Mouse (Mus musculus) ES-E14 (cell line): Measurements from ENCODE around the gene Hoxa5. TPM values are rescaled to one million over a fixed set of nuclear protein-coding genes. Genes with fewer than 3 reads are reported as not detected.
A peak's percentile ranks its signal among the peaks of the same experiment; 100 is the strongest.

Source experiments
- DNase-seq: peaks from one replicate; pipeline ENCODE4 v3.0.0-alpha.2; 2013; ENCODE audit warnings: low read depth, low spot score
- H3K27ac ChIP-seq: 2 replicates; pipeline ENCODE4 v1.5.1; 2012; ENCODE audit warnings: low read depth, mild to moderate bottlenecking, low read length, moderate library complexity, mixed read lengths; ENCODE audit not compliant: poor library complexity, insufficient read depth, severe bottlenecking
- H3K36me3 ChIP-seq: 2 replicates; pipeline ENCODE4 v1.6.1; 2012; ENCODE audit warnings: mild to moderate bottlenecking, low read length, moderate library complexity, mixed read lengths; ENCODE audit not compliant: control insufficient read depth, poor library complexity, insufficient read depth, severe bottlenecking
- H3K4me1 ChIP-seq, 2 experiments: fragments of 150-350 bp in 1 of 2; sonication (generic) in 1 of 2; 2 replicates each; pipeline ENCODE4 v1.6.1; 2012; ENCODE audit warnings: low read length in 2 of 2, mild to moderate bottlenecking in 1 of 2, mixed read lengths in 1 of 2; ENCODE audit not compliant: control insufficient read depth in 2 of 2, insufficient read depth in 2 of 2, poor library complexity in 1 of 2
- H3K4me3 ChIP-seq, 2 experiments: fragments of 150-350 bp in 1 of 2; sonication (generic) in 1 of 2; 2 replicates each; pipeline ENCODE4 v1.5.1; 2012; ENCODE audit warnings: low read length in 2 of 2, low read depth in 1 of 2, mild to moderate bottlenecking in 1 of 2, mixed read lengths in 1 of 2; ENCODE audit not compliant: insufficient read depth in 1 of 2, poor library complexity in 1 of 2, severe bottlenecking in 1 of 2
- H3K9ac ChIP-seq: 2 replicates; pipeline ENCODE4 v1.6.1; 2012; ENCODE audit warnings: low read depth, mild to moderate bottlenecking, low read length, mixed read lengths; ENCODE audit not compliant: poor library complexity, insufficient read depth, severe bottlenecking
- H3K9me3 ChIP-seq: fragments of 150-350 bp; sonication (generic); 2 replicates; pipeline ENCODE4 v1.6.1; 2012; ENCODE audit warnings: low read depth, mild to moderate bottlenecking, low read length; ENCODE audit not compliant: control insufficient read depth, insufficient read depth
- CHD2 ChIP-seq: IDR thresholded peaks from 2 replicates; pipeline ENCODE4 v1.6.1; 2014; ENCODE audit warnings: mild to moderate bottlenecking, low read depth, low read length, inconsistent platforms
- HCFC1 ChIP-seq: IDR thresholded peaks from 2 replicates; pipeline ENCODE4 v1.6.1; 2012; ENCODE audit warnings: low read length, inconsistent platforms, borderline replicate concordance; ENCODE audit not compliant: insufficient read depth
- MAFK ChIP-seq: IDR thresholded peaks from 2 replicates; pipeline ENCODE4 v1.6.1; 2014; ENCODE audit warnings: mild to moderate bottlenecking, low read depth, low read length, inconsistent platforms; ENCODE audit not compliant: insufficient read depth
- ZC3H11A ChIP-seq: IDR thresholded peaks from 2 replicates; pipeline ENCODE4 v1.6.1; 2012; ENCODE audit warnings: low read depth, mild to moderate bottlenecking, inconsistent platforms, low read length, borderline replicate concordance
- ZNF384 ChIP-seq: IDR thresholded peaks from 2 replicates; pipeline ENCODE4 v1.6.1; 2012; ENCODE audit warnings: low read depth, low read length, inconsistent platforms
- in situ Hi-C, 2 experiments: fragments of 600-800 bp; cut with MboI; formaldehyde crosslinking; loops; one replicate each; pipeline ENCODE4 v1.15.1; 2025; ENCODE audit warnings: low sequenced_read_pairs in 2 of 2, inconsistent platforms in 1 of 2; ENCODE audit not compliant: unreplicated experiment in 2 of 2
- total RNA-seq: library from RNA; depleted of rRNA; stranded (reverse); fragments of 300-350 nt; gene quantifications from 2 replicates; pipeline ENCODE4 v1.2.3, GENCODE M21; 2012

Gene Hoxa5
- total RNA-seq, 1 experiment: 0.49 TPM

GRCm38 (mm10) chr6:52231885-52232567 lies 27.6 kb upstream of the Hoxa5 start:
- Histone ChIP-seq H3K36me3 (no peaks in the 10 kb centered on the region), H3K27ac (no peak overlapping the region), H3K9me3 (no peaks in the 10 kb centered on the region), H3K9ac (no peak overlapping the region), H3K4me3 (no peak overlapping the region), H3K4me1 (peaks cover 0 to 5% of the 10 kb centered on the region in 2 experiments; a peak in 1 of 4 replicates)
- no peak for DNase-seq
- no peak for TF ChIP-seq ZNF384
- no peak for TF ChIP-seq HCFC1
- no peak for TF ChIP-seq MAFK
- no peak for TF ChIP-seq ZC3H11A
- no peak for TF ChIP-seq CHD2
- in situ Hi-C loops: no loop called here

- no peak for DNase-seq
- H3K9me3 ChIP-seq: no peaks in the 10 kb centered on the region
These were observed 26.3 kb upstream of the Hoxa5 start, which contains the start of gene Hoxa9 for GRCm38 (mm10) chr6:52230516-52231165. TSS of gene Hoxa9 (minus strand) at chr6:52231089.

GRCm38 (mm10) chr6:52229558-52230416 lies 25.4 kb upstream of the Hoxa5 start:
- no peak for DNase-seq
- in situ Hi-C loops: loop anchor here (10.0 kb wide), 3 partner anchors 65 to 1055 kb away; partner anchors contain the start of gene Hoxa2 (in 2 of the 2)

More at GRCm38 (mm10) chr6:52230516-52231165, 26.3 kb upstream of the Hoxa5 start, which contains the start of gene Hoxa9:
- Histone ChIP-seq H3K4me1 (peaks cover 0 to 5% of the 10 kb centered on the region in 2 experiments; a peak in 1 of 4 replicates), H3K36me3 (no peaks in the 10 kb centered on the region), H3K9ac (no peak within 1 kb of the TSS), H3K4me3 (peak within 1 kb of the TSS in 1 of 2 experiments; percentile 11; a peak in 1 of 4 replicates), H3K27ac (no peak within 1 kb of the TSS)
- in situ Hi-C loops: no loop called here
- no peak for TF ChIP-seq ZC3H11A
- no peak for TF ChIP-seq ZNF384
- TF ChIP-seq HCFC1: no peak
- no peak for TF ChIP-seq MAFK
- no peak for TF ChIP-seq CHD2

More at GRCm38 (mm10) chr6:52229558-52230416, 25.4 kb upstream of the Hoxa5 start:
- Histone ChIP-seq H3K4me3 (peak overlapping the region in 1 of 2 experiments; percentile 11; a peak in 1 of 4 replicates), H3K4me1 (peaks cover 0 to 5% of the 10 kb centered on the region in 2 experiments; a peak in 1 of 4 replicates), H3K36me3 (no peaks in the 10 kb centered on the region), H3K9ac (no peak overlapping the region), H3K27ac (no peak overlapping the region), H3K9me3 (no peaks in the 10 kb centered on the region)
- no peak for TF ChIP-seq HCFC1
- TF ChIP-seq CHD2: no peak
- TF ChIP-seq MAFK: no peak
- no peak for TF ChIP-seq ZC3H11A
- no peak for TF ChIP-seq ZNF384
